Mouse (Mus musculus) brain, embryonic 14.5 days (tissue): ENCODE data around the gene Fam163b. TPM values are rescaled to one million over a fixed set of nuclear protein-coding genes. Genes with fewer than 3 reads are reported as not detected.

Source experiments
- DNase-seq: peaks from one replicate; pipeline ENCODE4 v3.0.0-alpha.2; 2011; ENCODE audit warnings: low read depth
- CTCF ChIP-seq: fragments of 200-500 bp; IDR thresholded peaks from 2 replicates; pipeline ENCODE4 v1.5.1; 2012; ENCODE audit warnings: inconsistent platforms, mild to moderate bottlenecking, moderate library complexity, borderline replicate concordance; ENCODE audit not compliant: insufficient read depth, insufficient read length; ENCODE audit errors: extremely low read depth
- POLR2A ChIP-seq: fragments of 200-500 bp; IDR thresholded peaks from 2 replicates; pipeline ENCODE4 v1.6.1; 2012; ENCODE audit warnings: mild to moderate bottlenecking, inconsistent platforms, borderline replicate concordance; ENCODE audit not compliant: poor library complexity, insufficient read depth, insufficient read length, severe bottlenecking; ENCODE audit errors: extremely low read depth
- polyA plus RNA-seq: library from polyadenylated mRNA; depleted of rRNA; stranded (reverse); fragments of >200 nt; gene quantifications from 2 replicates; pipeline ENCODE4 v1.2.3, GENCODE M21; 2012

Gene Fam163b
- polyA plus RNA-seq, 1 experiment = 7.2 TPM

- no peak for TF ChIP-seq CTCF
- no peak for TF ChIP-seq POLR2A
- peak; percentile 24 for DNase-seq
Measured at GRCm38 (mm10) chr2:27097241-27097656, 45.0 kb downstream of the Fam163b start.

GRCm38 (mm10) chr2:27096341-27096981 lies 45.8 kb downstream of the Fam163b start:
- TF ChIP-seq POLR2A (no peak), CTCF (no peak)
- peak; percentile 13 for DNase-seq

GRCm38 (mm10) chr2:27095178-27095577 lies 47.1 kb downstream of the Fam163b start:
- DNase-seq = no peak
- TF ChIP-seq POLR2A (no peak), CTCF (no peak)

GRCm38 (mm10) chr2:27089238-27089637 lies 53.1 kb downstream of the Fam163b start:
- TF ChIP-seq POLR2A (no peak), CTCF (no peak)
- DNase-seq = no peak

GRCm38 (mm10) chr2:27088700-27089099 lies 53.6 kb downstream of the Fam163b start:
- no peak for DNase-seq
- no peak for TF ChIP-seq CTCF
- no peak for TF ChIP-seq POLR2A

- DNase-seq = no peak
- TF ChIP-seq POLR2A = no peak
- no peak for TF ChIP-seq CTCF
Measured at GRCm38 (mm10) chr2:27088071-27088644, 54.1 kb downstream of the Fam163b start.

GRCm38 (mm10) chr2:27087581-27087980 lies 54.7 kb downstream of the Fam163b start:
- TF ChIP-seq POLR2A (no peak), CTCF (no peak)
- DNase-seq = no peak

- DNase-seq = no peak
- TF ChIP-seq CTCF = no peak
Measured at GRCm38 (mm10) chr2:27086483-27087010, 55.7 kb downstream of the Fam163b start.

GRCm38 (mm10) chr2:27085801-27086200 lies 56.5 kb downstream of the Fam163b start:
- peak; percentile 57 for DNase-seq
- TF ChIP-seq POLR2A (no peak), CTCF (no peak)

- TF ChIP-seq POLR2A (no peak), CTCF (no peak)
- no peak for DNase-seq
Measured at GRCm38 (mm10) chr2:27084963-27085362, 57.3 kb downstream of the Fam163b start.

GRCm38 (mm10) chr2:27083761-27084475 lies 58.4 kb downstream of the Fam163b start:
- no peak for DNase-seq
- no peak for TF ChIP-seq POLR2A
- TF ChIP-seq CTCF = no peak
